Mouse (Mus musculus): ENCODE results near the gene Rnf41. TPM values are rescaled to one million over a fixed set of nuclear protein-coding genes. Genes with fewer than 3 reads are reported as not detected.
A peak's percentile ranks its signal among the peaks of the same experiment; 100 is the strongest.

Rnf41 gene
- polyA plus RNA-seq, 1 experiment from 2014 or later = 64.5 TPM

DNA sequence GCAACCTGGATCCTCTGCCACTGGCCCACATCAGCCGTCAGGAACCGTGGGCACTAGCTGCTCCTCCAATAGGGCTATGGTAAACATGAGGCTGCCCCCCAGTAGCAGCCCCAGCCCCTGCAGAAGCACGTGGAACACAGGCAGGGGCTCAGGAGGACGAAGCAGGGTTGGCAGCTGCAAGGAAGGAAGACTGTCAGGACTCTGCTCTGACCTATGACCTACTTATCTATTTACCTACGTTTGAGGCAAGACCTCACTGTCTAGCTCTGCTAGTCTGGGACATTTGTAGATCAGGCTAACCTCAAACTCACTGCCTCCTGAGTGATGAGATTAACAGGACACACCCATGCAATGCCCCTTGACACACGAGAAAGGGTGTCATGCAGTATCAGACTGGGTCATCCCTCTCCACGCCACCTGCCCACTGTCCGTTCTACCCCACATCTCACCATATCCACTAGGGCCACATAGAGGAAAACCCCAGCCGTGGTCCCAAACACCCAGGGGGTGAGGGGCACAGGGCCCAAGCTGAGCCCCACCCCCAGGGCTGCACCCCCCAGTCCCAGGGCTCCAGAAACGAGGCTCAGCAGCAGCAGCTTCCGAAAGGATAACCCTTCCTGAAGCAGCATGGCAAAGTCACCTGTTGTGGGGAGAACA, 15.3 kb upstream of the Rnf41 start:
- Histone ChIP-seq H3K27ac (ENCODE audit: low read depth, low read length) (no peak overlapping the region), H3K9ac (replicated peaks; ENCODE audit: low read depth, low read length) (no peak overlapping the region), H3K27me3 (ENCODE audit: control insufficient read depth, insufficient read depth, low read length) (no peaks in the 10 kb centered on the region), H3K9me3 (ENCODE audit: control insufficient read depth, low read length) (no peaks in the 10 kb centered on the region), H3K4me2 (ENCODE audit: low read depth, low read length) (no peak overlapping the region), H3K4me1 (ENCODE audit: control insufficient read depth, insufficient read depth, low read length) (no peaks in the 10 kb centered on the region; the same call in 1 of the 2 replicates), H3K4me3 (ENCODE audit: low read depth, low read length) (no peak overlapping the region), H3K36me3 (ENCODE audit: control insufficient read depth, insufficient read depth, low read length) (peaks cover 27% of the 10 kb centered on the region; the same call in 1 of the 2 replicates)
- WGBS = 74% methylated on average over 11 of the region's 11 CpGs
- no peak for ATAC-seq (ENCODE audit: low read depth)

- Histone ChIP-seq H3K4me2 (ENCODE audit: low read depth, low read length) (no peak overlapping the region), H3K4me1 (ENCODE audit: control insufficient read depth, insufficient read depth, low read length) (no peaks in the 10 kb centered on the region; the same call in 1 of the 2 replicates), H3K4me3 (ENCODE audit: low read depth, low read length) (no peak overlapping the region), H3K9me3 (ENCODE audit: control insufficient read depth, low read length) (no peaks in the 10 kb centered on the region), H3K9ac (replicated peaks; ENCODE audit: low read depth, low read length) (no peak overlapping the region), H3K36me3 (ENCODE audit: control insufficient read depth, insufficient read depth, low read length) (peaks cover 22% of the 10 kb centered on the region; the same call in 1 of the 2 replicates), H3K27me3 (ENCODE audit: control insufficient read depth, insufficient read depth, low read length) (no peaks in the 10 kb centered on the region), H3K27ac (ENCODE audit: low read depth, low read length) (no peak overlapping the region)
- WGBS = 63% methylated on average over 10 of the region's 10 CpGs
- ATAC-seq (ENCODE audit: low read depth) = no peak
These were observed 14.7 kb upstream of the Rnf41 start for GRCm38 (mm10) chr10:128396716-128397264.

- ATAC-seq (ENCODE audit: low read depth) = no peak
- Histone ChIP-seq H3K4me3 (ENCODE audit: low read depth, low read length) (no peak overlapping the region), H3K27ac (ENCODE audit: low read depth, low read length) (no peak overlapping the region), H3K27me3 (ENCODE audit: control insufficient read depth, insufficient read depth, low read length) (no peaks in the 10 kb centered on the region), H3K36me3 (ENCODE audit: control insufficient read depth, insufficient read depth, low read length) (peaks cover 17% of the 10 kb centered on the region; the same call in 1 of the 2 replicates), H3K9me3 (ENCODE audit: control insufficient read depth, low read length) (no peaks in the 10 kb centered on the region), H3K9ac (replicated peaks; ENCODE audit: low read depth, low read length) (no peak overlapping the region), H3K4me1 (ENCODE audit: control insufficient read depth, insufficient read depth, low read length) (no peaks in the 10 kb centered on the region; the same call in 1 of the 2 replicates), H3K4me2 (ENCODE audit: low read depth, low read length) (no peak overlapping the region)
- 78% methylated on average over 7 of the region's 7 CpGs for WGBS
These were observed 14.0 kb upstream of the Rnf41 start for GRCm38 (mm10) chr10:128397466-128397865.

- Histone ChIP-seq H3K9ac (replicated peaks; ENCODE audit: low read depth, low read length) (no peak overlapping the region), H3K9me3 (ENCODE audit: control insufficient read depth, low read length) (no peaks in the 10 kb centered on the region), H3K4me3 (ENCODE audit: low read depth, low read length) (no peak overlapping the region), H3K27ac (ENCODE audit: low read depth, low read length) (no peak overlapping the region), H3K4me2 (ENCODE audit: low read depth, low read length) (no peak overlapping the region), H3K4me1 (ENCODE audit: control insufficient read depth, insufficient read depth, low read length) (no peaks in the 10 kb centered on the region; the same call in 1 of the 2 replicates), H3K27me3 (ENCODE audit: control insufficient read depth, insufficient read depth, low read length) (no peaks in the 10 kb centered on the region), H3K36me3 (ENCODE audit: control insufficient read depth, insufficient read depth, low read length) (0 out of 2 replicates have a peak, but pooled peaks cover under 1% of the 10 kb centered on the region)
- ATAC-seq (ENCODE audit: low read depth) = no peak
- WGBS = 28% methylated on average over 5 of the region's 5 CpGs
These were observed 11.1 kb upstream of the Rnf41 start for GRCm38 (mm10) chr10:128400338-128400737.

DNA sequence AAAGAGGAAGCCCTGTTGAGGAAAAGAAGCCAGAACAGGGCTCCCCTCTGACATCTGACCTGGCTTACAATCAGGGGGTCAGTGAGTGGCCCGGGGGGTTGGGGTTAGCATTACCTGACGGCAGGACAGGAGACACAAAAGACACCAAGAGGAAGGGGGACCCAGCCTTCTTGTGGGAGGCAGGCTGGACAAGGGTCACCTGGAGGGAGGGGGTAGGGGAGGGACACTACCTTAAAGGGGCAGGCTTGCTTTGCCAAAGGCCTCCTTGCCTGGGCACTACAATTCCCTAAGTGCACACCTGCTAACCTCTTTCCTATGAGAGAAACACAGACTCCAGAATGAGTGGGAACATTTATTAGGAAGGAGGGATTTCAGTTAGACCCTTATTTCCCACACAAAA, 10.4 kb upstream of the Rnf41 start, which contains the start of gene Slc39a5:
Gene Slc39a5 (minus strand): TSS at position 174 of the 400 bp plus-strand sequence.
- no peaks in the 10 kb centered on the region for H3K27me3 ChIP-seq (ENCODE audit: control insufficient read depth, insufficient read depth, low read length)
- no peaks in the 10 kb centered on the region; the same call in 1 of the 2 replicates for H3K4me1 ChIP-seq (ENCODE audit: control insufficient read depth, insufficient read depth, low read length)
- no peak within 1 kb of the TSS for H3K4me3 ChIP-seq (ENCODE audit: low read depth, low read length)
- H3K4me2 ChIP-seq (ENCODE audit: low read depth, low read length) = no peak within 1 kb of the TSS
- H3K9ac ChIP-seq (replicated peaks; ENCODE audit: low read depth, low read length) = no peak within 1 kb of the TSS
- H3K9me3 ChIP-seq (ENCODE audit: control insufficient read depth, low read length) = no peaks in the 10 kb centered on the region
- 34% methylated on average over 2 of the region's 2 CpGs for WGBS
- H3K27ac ChIP-seq (ENCODE audit: low read depth, low read length) = no peak within 1 kb of the TSS
- no peak for ATAC-seq (ENCODE audit: low read depth)
- H3K36me3 ChIP-seq (ENCODE audit: control insufficient read depth, insufficient read depth, low read length) = peaks cover 5% of the 10 kb centered on the region; the same call in 1 of the 2 replicates

DNA sequence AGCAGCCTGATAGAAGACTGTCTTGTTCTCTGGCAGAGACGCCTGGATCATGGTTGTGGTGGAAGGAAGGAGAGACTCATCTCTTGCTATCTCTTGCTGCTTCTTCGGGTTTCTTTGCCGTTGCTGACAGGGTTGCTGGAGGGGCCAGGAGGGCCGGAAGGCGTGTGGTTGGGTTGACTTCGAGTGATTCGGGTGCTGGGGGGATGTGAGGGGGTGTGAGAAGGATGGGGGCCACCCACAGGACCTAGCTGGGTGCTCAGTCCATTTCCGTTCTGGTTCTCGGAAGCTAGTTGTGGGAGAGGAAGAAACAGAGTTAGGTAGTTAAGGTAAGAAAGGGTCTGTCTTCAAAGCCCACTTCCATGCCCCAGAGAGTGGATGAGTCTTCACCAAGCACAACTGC, 9.8 kb upstream of the Rnf41 start:
- H3K27ac ChIP-seq (ENCODE audit: low read depth, low read length) = no peak overlapping the region
- H3K27me3 ChIP-seq (ENCODE audit: control insufficient read depth, insufficient read depth, low read length) = no peaks in the 10 kb centered on the region
- no peaks in the 10 kb centered on the region; the same call in 1 of the 2 replicates for H3K4me1 ChIP-seq (ENCODE audit: control insufficient read depth, insufficient read depth, low read length)
- ATAC-seq (ENCODE audit: low read depth) = no peak
- H3K4me2 ChIP-seq (ENCODE audit: low read depth, low read length) = no peak overlapping the region
- WGBS = 84% methylated on average over 9 of the region's 9 CpGs
- peaks cover 5% of the 10 kb centered on the region; the same call in 1 of the 2 replicates for H3K36me3 ChIP-seq (ENCODE audit: control insufficient read depth, insufficient read depth, low read length)
- no peak overlapping the region for H3K9ac ChIP-seq (replicated peaks; ENCODE audit: low read depth, low read length)
- no peaks in the 10 kb centered on the region for H3K9me3 ChIP-seq (ENCODE audit: control insufficient read depth, low read length)
- H3K4me3 ChIP-seq (ENCODE audit: low read depth, low read length) = no peak overlapping the region

DNA sequence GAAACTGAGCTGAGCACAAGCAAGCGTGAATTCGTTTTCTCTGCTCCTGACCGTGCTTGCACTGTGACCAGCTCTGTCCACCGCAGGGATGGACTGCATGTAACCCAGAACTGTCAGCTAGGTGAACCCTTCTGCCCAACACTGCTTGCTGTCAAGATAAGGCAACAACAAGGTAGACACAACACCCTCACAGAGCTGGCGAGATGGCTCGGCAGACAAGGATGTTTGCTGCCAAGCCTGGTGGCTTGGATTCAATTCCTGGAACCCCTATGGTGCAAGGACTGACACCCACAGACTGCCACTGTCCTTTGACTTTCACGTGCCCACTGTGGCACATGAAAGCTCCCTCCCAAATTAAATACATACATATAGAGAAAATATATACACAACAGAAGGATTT, 7.5 kb upstream of the Rnf41 start:
- WGBS = 91% methylated on average over 7 of the region's 7 CpGs
- H3K4me2 ChIP-seq (ENCODE audit: low read depth, low read length) = no peak overlapping the region

GRCm38 (mm10) chr10:128408591-128409535, 2.6 kb upstream of the Rnf41 start:
- 20% methylated on average over 35 of the region's 35 CpGs for WGBS
- H3K36me3 ChIP-seq (ENCODE audit: control insufficient read depth, insufficient read depth, low read length) = peaks cover 5% of the 10 kb centered on the region; the same call in 1 of the 2 replicates
- peak overlapping the region; percentile 39 for H3K4me3 ChIP-seq (ENCODE audit: low read depth, low read length)
- H3K9me3 ChIP-seq (ENCODE audit: control insufficient read depth, low read length) = no peaks in the 10 kb centered on the region
- peak; percentile 30 for ATAC-seq (ENCODE audit: low read depth)
- peak overlapping the region; percentile 99 for H3K4me2 ChIP-seq (ENCODE audit: low read depth, low read length)
- peaks cover 30% of the 10 kb centered on the region for H3K4me1 ChIP-seq (ENCODE audit: control insufficient read depth, insufficient read depth, low read length)
- no peaks in the 10 kb centered on the region for H3K27me3 ChIP-seq (ENCODE audit: control insufficient read depth, insufficient read depth, low read length)
- peak overlapping the region; percentile 66 for H3K27ac ChIP-seq (ENCODE audit: low read depth, low read length)
- H3K9ac ChIP-seq (replicated peaks; ENCODE audit: low read depth, low read length) = peak overlapping the region; percentile 59

More for the DNA sequence above, 7.5 kb upstream of the Rnf41 start:
- Histone ChIP-seq H3K27me3 (ENCODE audit: control insufficient read depth, insufficient read depth, low read length) (no peaks in the 10 kb centered on the region), H3K9ac (replicated peaks; ENCODE audit: low read depth, low read length) (no peak overlapping the region), H3K9me3 (ENCODE audit: control insufficient read depth, low read length) (no peaks in the 10 kb centered on the region), H3K27ac (ENCODE audit: low read depth, low read length) (no peak overlapping the region), H3K4me3 (ENCODE audit: low read depth, low read length) (no peak overlapping the region), H3K36me3 (ENCODE audit: control insufficient read depth, insufficient read depth, low read length) (peaks cover 5% of the 10 kb centered on the region; the same call in 1 of the 2 replicates), H3K4me1 (ENCODE audit: control insufficient read depth, insufficient read depth, low read length) (peaks cover 10% of the 10 kb centered on the region; the same call in 1 of the 2 replicates)
- ATAC-seq (ENCODE audit: low read depth) = no peak

All from neural tube, embryonic 14.5 days (tissue).